Mouse (Mus musculus): ENCODE results near the gene Fbxo8. TPM values are rescaled to one million over a fixed set of nuclear protein-coding genes. Genes with fewer than 3 reads are reported as not detected.

Gene Fbxo8
- 31.1 TPM for polyA plus RNA-seq (2014; fragmentation: Illumina TruSeq; extraction: RNeasy Lipid Tissue Mini Kit (QIAGEN cat#74804); ENCODE audit: low read depth, low replicate concordance)

GRCm38 (mm10) chr8:56550558-56551360 is at the start of gene Fbxo8, which contains the start of gene Cep44:
Gene Fbxo8, plus strand, starts transcription at chr8:56551090.
Gene Cep44, minus strand, starts transcription at chr8:56551047.

Other genes starting within 250 kb of the Fbxo8 start
- 68.4 TPM for gene Cep44, start within 50 bp of the Fbxo8 start, polyA plus RNA-seq (2014; fragmentation: Illumina TruSeq; extraction: RNeasy Lipid Tissue Mini Kit (QIAGEN cat#74804); ENCODE audit: low read depth, low replicate concordance)

Measured in testis, adult 10 weeks (tissue).